Mouse (Mus musculus) frontal cortex, adult (tissue): ENCODE results near the gene Lmod3.
"Not testable (repeated sequence)": the region's sequence is repeated elsewhere in the genome, so short reads cannot be mapped to it uniquely, and the experiment has no call there.

Experiments used
- ATAC-seq: cut with Nextera tagmentation; 2 replicates; pipeline ENCODE4 v1.9.2; 2017; ENCODE audit warnings: mild to moderate bottlenecking, moderate library complexity, mixed read lengths; ENCODE audit not compliant: low TSS enrichment

Gene Lmod3

DNA sequence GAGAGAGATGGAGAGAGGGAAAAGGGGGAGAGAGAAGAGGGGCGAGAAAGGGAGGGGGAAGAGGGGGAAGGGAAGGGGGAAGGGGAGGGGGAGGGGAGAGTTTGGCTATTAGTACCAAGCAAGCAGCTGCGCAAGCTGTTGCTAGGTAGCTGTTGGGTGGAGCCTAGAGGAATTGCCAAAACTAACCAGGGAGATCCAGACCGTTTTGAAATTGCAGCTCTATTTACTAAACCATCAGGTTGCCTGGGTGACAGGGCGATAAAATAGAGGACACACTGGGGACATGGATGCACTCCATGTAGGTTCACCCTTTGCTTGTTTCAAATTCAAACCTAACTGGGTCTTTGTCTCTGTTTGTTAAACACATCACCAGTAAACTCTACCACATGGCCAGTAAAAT lies 23.8 kb upstream of the Lmod3 start:
- no peak for ATAC-seq

DNA sequence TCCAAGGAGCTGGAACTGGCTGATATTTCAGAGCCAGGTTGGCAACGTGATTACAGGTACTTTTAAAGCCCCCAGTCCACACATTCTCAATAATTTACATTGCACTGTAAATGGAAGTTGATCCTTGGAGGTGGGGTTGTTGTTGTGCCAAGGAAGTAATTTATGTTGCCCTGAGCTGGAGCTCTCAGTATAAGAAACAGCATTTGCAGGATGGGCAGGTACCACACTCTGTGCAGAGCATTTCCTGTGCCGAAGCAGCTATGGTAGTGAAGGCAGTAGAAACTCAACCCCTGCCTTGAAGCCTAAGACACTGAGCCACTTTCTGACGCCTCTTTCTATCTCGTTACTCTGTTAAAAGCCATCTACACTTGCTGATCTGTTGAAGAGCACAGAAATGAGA lies 23.2 kb upstream of the Lmod3 start:
- ATAC-seq: no peak

DNA sequence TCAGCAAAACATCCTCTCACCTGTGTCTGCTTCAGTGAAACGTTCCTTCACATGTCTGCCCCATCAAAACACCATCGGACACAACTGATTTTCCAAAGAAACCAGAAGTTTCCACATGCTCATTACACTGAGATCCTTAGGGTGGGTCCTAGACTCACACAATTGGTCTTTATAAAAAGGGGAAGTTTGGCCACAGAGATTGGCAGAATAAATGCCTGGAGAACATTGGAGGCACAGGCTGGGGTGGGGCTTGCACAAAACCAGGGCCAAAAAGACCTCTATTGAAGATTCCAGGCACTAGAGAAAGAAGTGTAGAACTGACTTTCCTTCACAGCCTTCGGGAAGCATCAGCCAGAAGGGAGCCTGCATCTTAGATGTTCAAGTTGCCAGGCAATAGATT lies 21.2 kb upstream of the Lmod3 start:
- no peak for ATAC-seq

- no peak for ATAC-seq
Observed at GRCm38 (mm10) chr6:97273058-97273710, 20.6 kb upstream of the Lmod3 start.

DNA sequence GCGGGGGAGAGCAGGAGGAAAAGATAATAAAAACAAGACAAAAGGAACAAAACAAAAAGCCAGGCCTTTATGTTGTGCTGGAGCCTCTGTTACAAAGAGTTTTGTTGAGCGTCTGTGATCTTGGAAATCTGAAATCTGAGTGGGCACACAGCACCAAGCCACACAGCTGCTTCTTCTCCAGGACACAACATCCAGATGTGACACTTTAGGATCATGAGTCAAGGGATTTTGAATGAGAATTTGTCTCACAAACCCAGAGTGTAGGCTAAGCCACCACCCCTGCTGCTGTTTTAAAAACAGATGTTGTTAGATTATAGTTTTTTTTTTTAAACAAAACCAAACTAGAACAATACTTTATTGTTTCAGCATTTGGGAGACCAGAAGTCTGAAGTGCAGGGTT lies 19.8 kb upstream of the Lmod3 start:
- no peak for ATAC-seq

DNA sequence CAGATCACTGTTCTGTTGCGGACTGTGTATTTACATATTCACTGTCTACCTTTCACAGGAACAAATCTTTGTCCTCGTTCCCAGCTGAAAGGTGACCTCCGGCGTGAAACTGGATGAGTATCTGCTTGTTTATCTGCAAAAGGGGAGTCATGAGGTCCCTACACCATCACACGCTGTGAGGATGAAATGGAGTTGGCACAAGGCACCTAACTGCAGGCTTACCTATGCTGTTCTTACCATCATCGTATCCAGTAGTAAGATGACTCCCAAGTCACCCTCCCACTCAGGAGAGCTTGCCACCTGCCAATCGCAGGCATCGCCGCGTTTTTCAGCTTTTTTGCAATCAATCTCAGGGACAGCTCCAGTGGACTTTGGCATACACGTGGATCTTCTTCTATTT lies 17.0 kb upstream of the Lmod3 start:
- ATAC-seq: no peak

- ATAC-seq: no peak
Observed at GRCm38 (mm10) chr6:97267132-97267531, 14.6 kb upstream of the Lmod3 start.

DNA sequence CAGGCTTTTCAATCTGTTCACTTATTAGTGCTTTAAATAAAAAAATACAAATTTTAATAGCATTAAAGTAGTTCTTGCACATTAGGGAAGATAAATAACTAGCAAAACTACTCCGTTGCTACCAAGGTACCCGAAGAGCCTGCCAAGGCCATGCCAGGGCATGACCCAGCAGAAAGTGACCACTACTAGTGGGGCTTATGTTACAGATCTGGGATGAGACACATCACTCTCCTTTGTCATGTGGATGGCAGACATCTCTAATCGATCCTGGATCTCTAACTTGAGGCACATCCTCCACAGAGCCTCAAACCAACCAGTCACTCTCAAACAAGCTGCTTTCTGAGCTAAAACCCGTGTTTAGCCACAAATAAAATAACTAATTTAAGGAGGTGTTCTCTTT lies 14.1 kb upstream of the Lmod3 start:
- ATAC-seq: no peak

DNA sequence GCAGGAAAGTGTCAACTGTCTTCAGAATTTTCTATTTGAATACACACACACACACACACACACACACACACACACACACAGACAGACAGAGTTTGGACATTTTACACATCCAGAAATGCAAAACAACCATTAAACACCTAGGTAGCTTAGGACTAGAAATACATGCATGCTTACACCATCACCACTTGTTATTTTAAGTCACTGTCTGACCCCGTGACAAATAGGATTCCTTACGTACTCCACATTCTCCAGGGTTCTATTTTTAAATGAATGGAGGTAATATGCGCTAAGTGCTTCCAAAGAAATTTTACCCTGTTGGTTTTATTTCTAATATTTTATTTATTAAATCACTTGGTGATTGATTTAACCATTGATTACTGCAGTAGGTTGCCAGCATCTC lies 13.1 kb upstream of the Lmod3 start:
- ATAC-seq: no peak

DNA sequence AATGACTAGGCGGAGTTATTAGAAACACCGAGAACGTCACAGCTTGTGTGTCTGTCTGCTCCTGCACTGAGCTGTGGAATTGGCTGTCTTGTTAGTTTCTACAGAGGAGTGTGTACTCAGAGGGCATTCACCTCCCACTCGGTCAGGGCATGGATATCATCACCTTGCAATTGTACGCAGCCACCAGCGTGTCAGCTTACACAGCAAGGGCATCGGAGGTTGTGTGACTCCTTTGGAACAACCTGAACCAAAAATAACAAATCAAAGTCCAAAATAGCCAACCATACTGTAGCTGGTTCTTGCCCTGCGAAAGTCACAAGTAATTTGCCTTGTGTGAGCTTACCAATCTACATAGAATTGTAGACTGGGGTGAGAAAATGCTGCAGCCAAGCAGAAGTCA lies 12.7 kb upstream of the Lmod3 start:
- ATAC-seq: no peak

DNA sequence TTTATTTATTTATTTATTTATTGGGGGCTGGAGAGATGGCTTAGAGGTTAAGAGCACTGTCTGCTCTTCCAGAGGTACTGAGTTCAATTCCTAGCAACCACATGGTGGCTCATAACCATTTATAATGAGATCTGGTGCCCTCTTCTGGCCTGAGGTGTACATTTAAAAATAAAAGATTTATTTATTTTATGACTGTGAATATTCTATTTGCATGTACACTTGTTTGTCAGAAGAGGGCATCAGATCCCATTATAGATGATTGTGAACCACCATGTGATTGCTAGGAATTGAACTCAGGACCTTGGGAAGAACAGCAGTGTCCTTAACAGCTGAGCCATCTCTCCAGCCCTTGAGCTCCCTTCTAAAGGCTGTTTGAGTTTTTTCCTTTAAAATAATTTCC lies 11.2 kb upstream of the Lmod3 start:
- ATAC-seq: not testable (repeated sequence)

DNA sequence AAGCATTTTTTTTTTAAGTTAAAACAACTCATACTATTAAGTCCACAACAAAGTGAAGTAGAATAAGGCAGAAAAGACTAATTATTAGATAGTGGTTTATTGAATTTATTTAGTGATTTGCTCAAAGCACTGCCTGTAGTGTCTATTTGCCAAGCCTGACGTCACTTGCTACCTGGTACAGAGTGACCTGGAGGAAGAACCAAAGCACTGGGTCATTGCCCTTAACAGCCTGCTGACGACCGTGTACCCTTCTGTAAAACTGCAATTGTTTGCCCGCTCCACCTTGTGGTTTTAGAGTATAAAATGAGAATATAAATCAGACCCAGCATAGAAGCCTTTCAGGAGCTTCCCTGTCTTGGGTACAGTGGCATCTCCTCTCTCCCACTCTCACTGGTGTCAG lies 9.7 kb upstream of the Lmod3 start:
- no peak for ATAC-seq

- ATAC-seq: not testable (repeated sequence)
Observed at GRCm38 (mm10) chr6:97259926-97260325, 7.4 kb upstream of the Lmod3 start.

- no peak for ATAC-seq
Observed at GRCm38 (mm10) chr6:97258489-97258888, 5.9 kb upstream of the Lmod3 start.

DNA sequence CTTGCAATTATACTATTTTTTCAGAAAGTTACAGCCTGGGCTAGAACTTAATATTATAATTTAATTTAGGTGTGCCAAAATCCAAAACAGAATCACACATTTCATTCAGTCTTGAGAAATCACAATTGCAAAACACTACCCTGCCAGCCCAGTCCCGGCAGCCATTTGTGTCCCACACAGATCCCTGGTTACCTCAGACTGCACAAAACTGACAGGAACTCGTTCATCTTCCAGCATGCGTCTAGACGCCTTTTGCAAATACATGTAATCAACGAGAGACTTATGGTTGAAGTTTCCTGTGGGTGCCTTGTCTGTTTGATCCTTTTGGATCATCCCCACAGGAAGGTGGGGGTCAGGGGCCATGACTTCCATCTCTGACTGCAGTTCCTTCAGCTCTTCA lies 473 bp downstream of the Lmod3 start:
- ATAC-seq: no peak

DNA sequence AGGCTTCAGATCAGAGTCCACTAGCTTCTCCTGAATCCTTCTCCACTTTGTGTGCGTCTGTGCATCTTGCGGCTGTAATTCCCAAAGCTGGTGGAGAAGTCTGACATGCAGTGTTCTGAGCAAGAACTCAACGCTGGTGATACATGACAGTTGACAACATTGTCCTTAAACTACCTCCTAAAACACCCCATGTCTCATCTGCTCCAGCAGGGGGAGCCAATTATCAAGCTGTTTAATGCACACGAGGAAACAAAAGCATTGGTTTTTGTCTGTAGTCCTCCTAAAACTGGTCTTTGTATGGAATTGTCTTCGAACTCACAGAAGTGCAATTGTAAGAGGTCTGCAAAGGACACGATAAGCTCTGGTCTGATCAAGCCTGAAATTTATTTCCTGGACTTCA lies 1.6 kb downstream of the Lmod3 start:
- ATAC-seq: peak; percentile 80

DNA sequence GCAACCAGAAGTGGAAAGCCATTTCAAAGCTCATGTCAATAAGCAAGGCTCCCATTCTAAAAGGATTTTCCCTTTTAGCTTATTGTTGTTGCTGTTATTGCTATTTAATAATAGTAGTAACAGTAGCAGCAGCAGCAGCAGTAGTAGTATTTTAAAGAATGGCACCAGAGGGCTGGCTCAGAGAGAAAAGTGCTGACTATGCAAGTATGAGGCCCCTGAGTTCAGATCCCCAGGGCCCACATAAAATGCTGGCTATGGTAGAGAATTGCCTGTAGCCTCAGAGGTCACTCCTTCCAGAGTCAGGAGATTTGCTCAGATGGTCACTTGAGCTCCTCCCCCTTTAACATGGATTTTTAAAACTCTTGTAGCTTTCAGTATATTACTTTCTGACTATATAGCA lies 7.4 kb downstream of the Lmod3 start:
- ATAC-seq: no peak

DNA sequence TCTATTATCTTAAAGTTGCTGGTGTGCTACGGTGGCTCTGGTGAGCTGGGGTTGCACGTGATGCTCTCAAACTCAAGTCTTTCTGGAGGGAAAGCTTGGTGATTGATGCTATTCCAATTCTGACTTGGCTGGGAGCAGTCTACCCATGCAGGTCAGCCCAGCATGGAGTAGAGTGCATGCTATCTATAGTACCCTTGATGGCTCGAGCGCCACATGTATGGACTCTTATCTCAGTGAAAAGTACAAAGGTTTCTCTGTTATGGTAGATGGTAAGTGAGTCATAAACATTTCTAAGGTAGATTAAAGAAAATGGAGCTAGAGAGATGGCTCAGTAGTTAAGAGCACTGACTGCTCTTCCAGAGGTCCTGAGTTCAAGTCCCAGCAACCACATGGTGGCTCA lies 10.0 kb downstream of the Lmod3 start:
- no peak for ATAC-seq

- ATAC-seq: no peak
Observed at GRCm38 (mm10) chr6:97240092-97240491, 12.5 kb downstream of the Lmod3 start.

DNA sequence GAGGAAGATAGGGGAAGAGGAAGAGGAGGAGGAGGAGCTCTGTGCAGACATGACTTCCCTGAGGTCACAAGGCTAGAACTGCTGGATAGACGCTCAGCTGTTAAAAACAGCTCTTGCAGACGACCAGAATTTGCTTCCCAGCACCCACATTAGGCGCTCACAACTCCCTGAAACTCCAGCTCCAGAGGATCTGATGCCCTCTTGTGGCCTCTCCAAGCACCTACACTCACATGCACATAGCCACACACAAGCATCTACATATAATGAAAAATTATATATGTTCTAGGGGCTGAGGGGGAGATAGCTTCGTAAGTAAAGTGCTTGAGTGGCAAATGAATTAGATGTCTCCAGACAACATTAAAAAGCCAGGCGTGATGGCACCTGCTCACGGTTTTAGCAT lies 13.2 kb downstream of the Lmod3 start:
- no peak for ATAC-seq

GRCm38 (mm10) chr6:97236088-97236487 lies 16.5 kb downstream of the Lmod3 start:
- no peak for ATAC-seq

DNA sequence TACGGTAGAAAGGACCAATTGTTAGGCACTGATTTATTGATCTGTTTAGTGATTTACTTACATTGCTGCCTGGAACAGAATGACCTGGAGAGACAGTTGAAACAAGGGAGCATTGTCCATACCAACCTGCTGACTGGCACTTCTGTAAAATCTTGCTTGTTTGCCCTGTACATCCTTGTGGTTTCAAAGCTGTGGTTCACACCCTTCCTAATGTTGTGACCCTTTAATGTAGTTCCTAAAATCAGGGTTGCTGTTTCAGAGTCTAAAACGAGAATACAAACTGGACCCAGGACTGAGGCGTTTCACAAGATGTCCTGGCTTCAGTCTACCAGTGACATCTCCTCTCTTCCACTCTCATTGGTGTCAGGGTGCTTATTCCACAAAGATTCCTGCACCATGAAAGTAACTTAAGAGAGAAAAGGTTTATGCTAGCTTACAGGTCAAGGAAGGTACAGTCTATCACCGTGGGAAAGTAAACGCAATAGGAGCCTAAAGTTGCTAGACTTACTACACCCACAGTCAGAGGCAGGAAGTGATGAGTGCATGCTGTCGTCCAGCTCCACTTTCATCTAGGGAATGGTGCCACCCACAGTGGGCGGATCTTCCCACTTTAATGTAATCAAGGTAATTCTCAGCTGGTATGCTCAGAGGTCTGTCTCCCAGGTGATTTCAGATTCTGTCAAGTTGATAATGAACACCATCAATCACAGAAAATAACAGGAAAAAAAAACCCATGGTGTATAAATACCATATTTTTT lies 17.5 kb downstream of the Lmod3 start:
- no peak for ATAC-seq

GRCm38 (mm10) chr6:97227067-97227847 lies 25.3 kb downstream of the Lmod3 start:
- ATAC-seq: no peak
